Mouse (Mus musculus) stomach, postnatal 0 days (tissue): Measurements from ENCODE around the gene Hoxb13. TPM values are rescaled to one million over a fixed set of nuclear protein-coding genes. Genes with fewer than 3 reads are reported as not detected.

ENCODE experiments used
- ATAC-seq: fragments of 200-750 bp; cut with Nextera tagmentation; 2 replicates; pipeline ENCODE4 v1.8.0; 2017; ENCODE audit not compliant: low FRiP score, low TSS enrichment
- DNase-seq: peaks from one replicate; pipeline ENCODE4 v3.0.0-alpha.2; 2016; ENCODE audit warnings: low spot score
- H3K27ac ChIP-seq: fragments of 300-500 bp; sonication (generic); replicated peaks from 2 replicates; pipeline ENCODE4 v1.5.1; 2014; ENCODE audit warnings: mild to moderate bottlenecking, control low read depth
- H3K27me3 ChIP-seq: fragments of 300-500 bp; sonication (generic); 2 replicates; pipeline ENCODE4 v1.6.1; 2014; ENCODE audit warnings: low read length; ENCODE audit not compliant: control insufficient read depth, insufficient read depth
- H3K36me3 ChIP-seq: fragments of 300-500 bp; sonication (generic); 2 replicates; pipeline ENCODE4 v1.6.1; 2014; ENCODE audit warnings: low read length, mixed read lengths; ENCODE audit not compliant: control insufficient read depth, insufficient read depth
- H3K4me1 ChIP-seq: fragments of 300-500 bp; sonication (generic); replicated peaks from 2 replicates; pipeline ENCODE4 v1.6.1; 2014; ENCODE audit warnings: antibody characterized with exemption; ENCODE audit not compliant: control insufficient read depth, insufficient read depth
- H3K4me2 ChIP-seq: fragments of 300-500 bp; sonication (generic); replicated peaks from 2 replicates; pipeline ENCODE4 v1.6.1; 2014; ENCODE audit warnings: low read depth, mild to moderate bottlenecking, control low read depth, moderate library complexity
- H3K4me3 ChIP-seq: fragments of 300-500 bp; sonication (generic); 2 replicates; pipeline ENCODE4 v1.5.1; 2014; ENCODE audit warnings: low read depth, low read length, control low read depth
- H3K9ac ChIP-seq: fragments of 300-500 bp; sonication (generic); 2 replicates; pipeline ENCODE4 v1.6.1; 2014; ENCODE audit warnings: mild to moderate bottlenecking, low read length, control low read depth, mixed read lengths
- H3K9me3 ChIP-seq: fragments of 300-500 bp; sonication (generic); 2 replicates; pipeline ENCODE4 v1.6.1; 2016; ENCODE audit warnings: low read length; ENCODE audit not compliant: control insufficient read depth
- CTCF ChIP-seq: IDR thresholded peaks from 2 replicates; pipeline ENCODE4 v1.5.1; 2016; ENCODE audit warnings: antibody characterized with exemption, low read depth, mild to moderate bottlenecking, moderate library complexity
- EP300 ChIP-seq: optimal IDR thresholded peaks from 2 replicates; pipeline ENCODE3; 2016; ENCODE audit warnings: antibody characterized with exemption
- WGBS: fragments of 180-500 bp; shearing (Covaris S2); extraction: QIAGEN DNeasy Blood & Tissue Kit; methylation state at CpG from one replicate; pipeline ENCODE4 v1.1.7; 2014; 5-methylcytosine and 5-hydroxymethylcytosine counted together
- polyA plus RNA-seq: library from polyadenylated mRNA; unstranded; fragments of >200 nt; fragmentation: Nextera tagmentation; extraction: Ambion mirVana; gene quantifications from 2 replicates; pipeline ENCODE4 v1.2.1, GENCODE M21; 2015

Hoxb13 gene
- polyA plus RNA-seq, 1 experiment from 2014 or later = not detected

DNA sequence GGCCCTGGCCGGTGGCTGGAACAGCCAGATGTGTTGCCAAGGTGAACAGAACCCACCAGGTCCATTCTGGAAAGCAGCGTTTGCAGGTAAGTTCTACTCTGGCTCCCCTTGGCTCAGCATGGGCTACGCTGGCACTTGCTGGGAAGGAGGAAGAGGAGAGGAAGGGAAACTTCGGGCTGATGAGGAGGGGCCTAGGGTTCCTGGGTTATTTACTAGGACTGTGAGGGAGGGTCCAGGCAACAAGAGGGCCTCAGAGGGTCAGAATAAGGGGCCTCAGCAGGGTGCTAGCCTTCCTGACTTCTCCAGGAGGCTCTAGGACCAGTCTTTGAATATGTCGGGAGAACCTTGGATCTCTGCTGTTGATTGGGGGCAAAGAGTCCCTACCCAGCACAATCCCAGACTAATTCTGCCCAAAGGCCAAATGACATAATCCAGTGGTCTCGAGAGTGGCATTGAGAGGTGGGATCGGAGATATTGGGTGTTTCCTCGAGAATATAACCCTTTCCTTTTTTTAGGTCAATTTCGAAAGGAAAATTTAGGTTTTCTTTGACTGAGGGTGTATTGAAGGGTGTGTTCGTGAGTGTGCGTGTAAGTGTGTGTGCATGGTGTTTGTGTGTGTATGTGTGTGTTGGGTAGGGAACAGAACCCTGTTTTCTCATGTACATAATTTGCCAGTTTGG, 985 bp downstream of the Hoxb13 start:
- Histone ChIP-seq H3K4me1 (no peaks in the 10 kb centered on the region), H3K9ac (no peak overlapping the region), H3K27ac (no peak overlapping the region), H3K27me3 (peaks cover 55% of the 10 kb centered on the region), H3K36me3 (no peaks in the 10 kb centered on the region), H3K9me3 (no peaks in the 10 kb centered on the region), H3K4me3 (no peak overlapping the region), H3K4me2 (no peak overlapping the region)
- TF ChIP-seq CTCF (no peak), EP300 (no peak)
- 11% methylated on average over 11 of the region's 11 CpGs for WGBS
- DNase-seq (no peak), ATAC-seq (no peak)

DNA sequence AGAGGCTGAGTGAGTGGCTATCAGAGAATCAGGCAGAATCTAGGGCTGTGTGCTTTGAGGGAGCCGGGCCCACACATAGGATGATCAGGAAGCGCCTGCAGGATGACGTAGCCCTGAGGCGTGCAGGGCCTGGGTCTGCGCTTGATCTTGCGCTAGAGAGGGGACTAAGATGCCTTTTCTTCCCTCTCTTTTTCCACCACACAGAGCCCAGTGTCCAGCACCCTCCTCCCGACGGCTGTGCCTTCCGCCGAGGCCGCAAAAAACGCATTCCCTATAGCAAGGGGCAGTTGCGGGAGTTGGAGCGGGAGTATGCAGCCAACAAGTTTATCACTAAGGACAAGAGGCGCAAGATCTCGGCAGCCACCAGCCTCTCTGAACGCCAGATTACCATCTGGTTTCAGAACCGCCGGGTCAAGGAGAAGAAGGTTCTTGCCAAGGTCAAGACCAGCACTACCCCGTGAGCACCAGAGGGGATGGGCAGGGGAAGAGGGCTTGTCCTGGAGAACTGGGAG, 1.7 kb downstream of the Hoxb13 start:
- H3K9ac ChIP-seq = no peak overlapping the region
- WGBS = 4% methylated on average over 20 of the region's 20 CpGs
- H3K4me2 ChIP-seq = no peak overlapping the region
- no peak overlapping the region for H3K4me3 ChIP-seq
- no peaks in the 10 kb centered on the region for H3K4me1 ChIP-seq
- DNase-seq = no peak
- no peaks in the 10 kb centered on the region for H3K36me3 ChIP-seq
- TF ChIP-seq CTCF (no peak), EP300 (no peak)
- peaks cover 62% of the 10 kb centered on the region for H3K27me3 ChIP-seq
- H3K9me3 ChIP-seq = no peaks in the 10 kb centered on the region
- H3K27ac ChIP-seq = no peak overlapping the region
- no peak for ATAC-seq

DNA sequence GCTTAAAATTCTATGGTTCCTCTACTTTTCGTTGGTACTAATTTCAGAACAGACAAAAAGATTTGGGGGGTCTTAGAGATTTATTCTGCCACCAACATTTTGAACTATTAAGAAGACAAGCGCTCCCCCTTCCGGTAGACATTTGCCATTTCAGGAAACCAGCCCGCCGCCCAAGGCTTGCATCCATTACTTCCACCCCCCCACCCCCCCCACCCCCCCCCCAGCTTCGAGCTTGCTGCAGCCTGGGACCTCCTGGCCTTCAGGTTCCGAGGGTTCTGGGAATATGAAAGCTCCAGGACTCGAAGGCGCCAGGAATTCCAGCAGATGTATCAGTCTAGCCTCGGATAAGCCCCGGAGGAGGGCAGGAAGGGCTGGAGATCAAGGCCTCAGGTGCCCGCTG, 4.5 kb downstream of the Hoxb13 start:
- peaks cover 62% of the 10 kb centered on the region for H3K27me3 ChIP-seq
- no peak overlapping the region for H3K4me3 ChIP-seq
- 1% methylated on average over 12 of the region's 12 CpGs for WGBS
- no peaks in the 10 kb centered on the region for H3K9me3 ChIP-seq
- no peak overlapping the region for H3K27ac ChIP-seq
- H3K4me1 ChIP-seq = no peaks in the 10 kb centered on the region
- DNase-seq (peak; percentile 48), ATAC-seq (no peak)
- H3K4me2 ChIP-seq = no peak overlapping the region
- TF ChIP-seq EP300 (no peak), CTCF (peak; percentile 58)
- H3K36me3 ChIP-seq = no peaks in the 10 kb centered on the region
- H3K9ac ChIP-seq = no peak overlapping the region

- Histone ChIP-seq H3K9ac (no peak overlapping the region), H3K4me2 (no peak overlapping the region), H3K27ac (no peak overlapping the region), H3K36me3 (no peaks in the 10 kb centered on the region), H3K4me1 (no peaks in the 10 kb centered on the region), H3K27me3 (peaks cover 56% of the 10 kb centered on the region), H3K9me3 (no peaks in the 10 kb centered on the region), H3K4me3 (no peak overlapping the region)
- TF ChIP-seq EP300 (no peak), CTCF (no peak)
- ATAC-seq = no peak
- DNase-seq = no peak
- WGBS = 4% methylated on average over 22 of the region's 22 CpGs
These were observed 5.3 kb downstream of the Hoxb13 start for GRCm38 (mm10) chr11:96199181-96200086.

DNA sequence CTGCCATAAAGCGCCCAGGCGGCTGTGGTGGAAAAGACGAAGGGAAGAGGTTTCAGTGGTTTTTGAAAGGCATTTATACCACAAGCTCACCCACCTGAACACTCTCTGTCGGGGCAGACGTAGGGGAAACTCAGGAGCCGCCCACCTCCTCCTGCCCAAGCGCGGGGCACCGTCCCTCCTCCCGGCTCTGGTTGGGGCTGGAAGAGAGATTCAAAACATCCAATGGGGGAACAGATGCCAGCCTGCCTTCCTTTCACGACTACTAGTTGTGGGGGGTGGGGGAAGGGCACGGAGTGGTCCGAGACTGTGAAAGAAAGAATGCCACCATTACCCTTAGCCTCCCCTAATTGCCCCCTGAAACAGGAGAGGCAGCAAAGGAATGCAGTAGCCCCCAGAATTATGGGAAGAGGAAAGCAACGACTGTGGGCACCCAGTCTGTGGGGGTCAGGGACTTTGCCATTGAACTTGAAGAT, 6.1 kb downstream of the Hoxb13 start:
- no peak for DNase-seq
- TF ChIP-seq EP300 (no peak), CTCF (no peak)
- ATAC-seq = no peak; the same call in 1 of the 2 replicates
- Histone ChIP-seq H3K9me3 (no peaks in the 10 kb centered on the region), H3K4me3 (no peak overlapping the region), H3K4me2 (no peak overlapping the region), H3K9ac (no peak overlapping the region), H3K4me1 (no peaks in the 10 kb centered on the region), H3K36me3 (no peaks in the 10 kb centered on the region), H3K27me3 (peaks cover 50% of the 10 kb centered on the region), H3K27ac (no peak overlapping the region)
- 3% methylated on average over 14 of the region's 14 CpGs for WGBS

GRCm38 (mm10) chr11:96201741-96202140, 7.6 kb downstream of the Hoxb13 start:
- H3K9ac ChIP-seq = no peak overlapping the region
- H3K27me3 ChIP-seq = peaks cover 49% of the 10 kb centered on the region
- ATAC-seq (no peak), DNase-seq (no peak)
- TF ChIP-seq EP300 (no peak), CTCF (no peak)
- no peaks in the 10 kb centered on the region for H3K9me3 ChIP-seq
- H3K36me3 ChIP-seq = no peaks in the 10 kb centered on the region
- H3K4me2 ChIP-seq = no peak overlapping the region
- H3K27ac ChIP-seq = no peak overlapping the region
- no peaks in the 10 kb centered on the region for H3K4me1 ChIP-seq
- no peak overlapping the region for H3K4me3 ChIP-seq
